In genomic region chr4:150889955-150890315, GRCm38 (mm10) we compare ENCODE assay signal across 9 mouse cellular contexts. TPM values are rescaled to one million over a fixed set of nuclear protein-coding genes. Genes with fewer than 3 reads are reported as not detected.
A peak's percentile ranks its signal among the peaks of the same experiment; 100 is the strongest.
DNase-seq lines count a peak whose midpoint lies in the region; ATAC-seq lines count a peak whose summit lies in the region.
"Had no signal": no experiment of that assay in that cellular context is flagged by ENCODE, and none has a peak within 500 bp of the region (broad histone marks: within the 10 kb centered on the region; RNA-seq: fewer than 3 reads in every experiment).

No protein-coding gene starts in this region.

- ATAC-seq in hindbrain, embryonic 15.5 days (ENCODE audit: low FRiP score, low read depth), result no peak
- ATAC-seq in kidney, embryonic 15.5 days (replicated peaks; ENCODE audit: low FRiP score), result 0 out of 2 replicates have a peak, but pooled peaks have one; percentile 41
- ATAC-seq in lung, embryonic 16.5 days (ENCODE audit: low read depth), result peak; percentile 37

- H3K27ac ChIP-seq in hindbrain, embryonic 15.5 days (replicated peaks), result no peak overlapping the region
- no peak overlapping the region for H3K27ac ChIP-seq in hindbrain, embryonic 10.5 days
- no peak overlapping the region for H3K27ac ChIP-seq in brown adipose tissue, adult 24 weeks (replicated peaks; ENCODE audit: low read depth, low read length)
- H3K27ac ChIP-seq in kidney, embryonic 15.5 days, result peak overlapping the region; percentile 82
- H3K27ac ChIP-seq in lung, embryonic 16.5 days (ENCODE audit: low read length), result no peak overlapping the region

- no peaks in the 10 kb centered on the region for H3K27me3 ChIP-seq in hindbrain, embryonic 15.5 days
- H3K27me3 ChIP-seq in hindbrain, embryonic 10.5 days (ENCODE audit: insufficient read depth, poor library complexity, severe bottlenecking), result no peaks in the 10 kb centered on the region
- H3K27me3 ChIP-seq in kidney, embryonic 15.5 days, result no peaks in the 10 kb centered on the region
- no peaks in the 10 kb centered on the region for H3K27me3 ChIP-seq in lung, embryonic 16.5 days (ENCODE audit: control insufficient read depth, insufficient read depth, low read depth, low read length)

- H3K9ac ChIP-seq in hindbrain, embryonic 15.5 days, result no peak overlapping the region
- H3K9ac ChIP-seq in kidney, embryonic 15.5 days, result no peak overlapping the region
- H3K9ac ChIP-seq in lung, embryonic 16.5 days (ENCODE audit: low read length), result no peak overlapping the region

- H3K36me3 ChIP-seq in hindbrain, embryonic 15.5 days, result no peaks in the 10 kb centered on the region
- H3K36me3 ChIP-seq in hindbrain, embryonic 10.5 days, result no peaks in the 10 kb centered on the region
- no peaks in the 10 kb centered on the region for H3K36me3 ChIP-seq in kidney, embryonic 15.5 days
- no peaks in the 10 kb centered on the region for H3K36me3 ChIP-seq in lung, embryonic 16.5 days (ENCODE audit: control insufficient read depth, insufficient read depth, low read length)

- no peaks in the 10 kb centered on the region for H3K9me3 ChIP-seq in hindbrain, embryonic 15.5 days
- H3K9me3 ChIP-seq in hindbrain, embryonic 10.5 days, result no peaks in the 10 kb centered on the region
- H3K9me3 ChIP-seq in kidney, embryonic 15.5 days (replicated peaks), result no peaks in the 10 kb centered on the region
- no peaks in the 10 kb centered on the region for H3K9me3 ChIP-seq in lung, embryonic 16.5 days (ENCODE audit: control insufficient read depth, low read length)

- no peak for DNase-seq in hindbrain, embryonic 10.5 days (ENCODE audit: low spot score)
- DNase-seq in spleen, adult 18-20 months, result no peak
- DNase-seq in thymus, postnatal 36 days, result no peak
- no peak for DNase-seq in ovary, adult 18-20 months (ENCODE audit: low spot score)

- H3K4me1 ChIP-seq in hindbrain, embryonic 15.5 days (replicated peaks), result no peaks in the 10 kb centered on the region
- peaks cover 21% of the 10 kb centered on the region for H3K4me1 ChIP-seq in hindbrain, embryonic 10.5 days (replicated peaks)
- no peaks in the 10 kb centered on the region for H3K4me1 ChIP-seq in brown adipose tissue, adult 24 weeks (ENCODE audit: control insufficient read depth, insufficient read depth, insufficient read length, low read length)
- H3K4me1 ChIP-seq in kidney, embryonic 15.5 days, result peaks cover 27% of the 10 kb centered on the region
- H3K4me1 ChIP-seq in lung, embryonic 16.5 days (replicated peaks; ENCODE audit: control insufficient read depth, insufficient read depth, low read length), result peaks cover 20% of the 10 kb centered on the region

- WGBS in hindbrain, embryonic 15.5 days, result 47% methylated on average over 13 of the region's 13 CpGs
- 69% methylated on average over 13 of the region's 13 CpGs for WGBS in hindbrain, embryonic 10.5 days
- 36% methylated on average over 13 of the region's 13 CpGs for WGBS in kidney, embryonic 15.5 days
- WGBS in lung, embryonic 16.5 days, result 14% methylated on average over 13 of the region's 13 CpGs

- H3K4me2 ChIP-seq in hindbrain, embryonic 15.5 days, result peak overlapping the region; percentile 29
- H3K4me2 ChIP-seq in kidney, embryonic 15.5 days, result peak overlapping the region; percentile 35
- H3K4me2 ChIP-seq in lung, embryonic 16.5 days (ENCODE audit: low read depth, low read length), result peak overlapping the region; percentile 47

- H3K4me3 ChIP-seq in hindbrain, embryonic 15.5 days, result no peak overlapping the region
- H3K4me3 ChIP-seq in hindbrain, embryonic 10.5 days, result no peak overlapping the region
- H3K4me3 ChIP-seq in brown adipose tissue, adult 24 weeks (ENCODE audit: insufficient read depth, low read depth, low read length), result peak overlapping the region; percentile 46
- no peak overlapping the region for H3K4me3 ChIP-seq in kidney, embryonic 15.5 days (replicated peaks)
- H3K4me3 ChIP-seq in lung, embryonic 16.5 days (ENCODE audit: low read length), result peak overlapping the region; percentile 20
- H3K4me3 ChIP-seq: myocyte had no signal

RNA-seq across cellular contexts. Expression of gene Park7, which starts 24.3 kb away (rescaled TPM):
- polyA plus RNA-seq in hindbrain, embryonic 15.5 days (2015; fragmentation: Nextera tagmentation; extraction: Ambion mirVana), result 372 and 389 TPM in 2 replicates
- 449 and 453 TPM in 2 replicates for polyA plus RNA-seq in hindbrain, embryonic 10.5 days (2016; fragmentation: Nextera tagmentation; extraction: Ambion mirVana)
- polyA plus RNA-seq in brown adipose tissue, adult 24 weeks (2012; ENCODE audit: insufficient read depth, insufficient read length, missing spikeins), result 176 and 208 TPM in 2 replicates
- 391 and 393 TPM in 2 replicates for polyA plus RNA-seq in kidney, embryonic 15.5 days (2015; fragmentation: Nextera tagmentation; extraction: Ambion mirVana)
- polyA plus RNA-seq in lung, embryonic 16.5 days (2015; fragmentation: Nextera tagmentation; extraction: Ambion mirVana), result 403 and 411 TPM in 2 replicates

RNA-seq across cellular contexts. Expression of gene Tnfrsf9, which starts 24.4 kb away (rescaled TPM):
- 0.34 and 0.41 TPM in 2 replicates for polyA plus RNA-seq in hindbrain, embryonic 15.5 days (2015; fragmentation: Nextera tagmentation; extraction: Ambion mirVana)
- 0.17 and 0.57 TPM in 2 replicates for polyA plus RNA-seq in hindbrain, embryonic 10.5 days (2016; fragmentation: Nextera tagmentation; extraction: Ambion mirVana)
- not detected in 2 replicates for polyA plus RNA-seq in brown adipose tissue, adult 24 weeks (2012; ENCODE audit: insufficient read depth, insufficient read length, missing spikeins)
- polyA plus RNA-seq in kidney, embryonic 15.5 days (2015; fragmentation: Nextera tagmentation; extraction: Ambion mirVana), result 0.32 and 0.40 TPM in 2 replicates
- polyA plus RNA-seq in lung, embryonic 16.5 days (2015; fragmentation: Nextera tagmentation; extraction: Ambion mirVana), result 0.45 and 0.49 TPM in 2 replicates

RNA-seq across cellular contexts. Expression of gene Errfi1, which starts 36.2 kb away (rescaled TPM):
- 29.0 and 31.7 TPM in 2 replicates for polyA plus RNA-seq in hindbrain, embryonic 15.5 days (2015; fragmentation: Nextera tagmentation; extraction: Ambion mirVana)
- 29.7 and 32.1 TPM in 2 replicates for polyA plus RNA-seq in hindbrain, embryonic 10.5 days (2016; fragmentation: Nextera tagmentation; extraction: Ambion mirVana)
- polyA plus RNA-seq in brown adipose tissue, adult 24 weeks (2012; ENCODE audit: insufficient read depth, insufficient read length, missing spikeins), result 14.8 and 32.1 TPM in 2 replicates
- polyA plus RNA-seq in kidney, embryonic 15.5 days (2015; fragmentation: Nextera tagmentation; extraction: Ambion mirVana), result 29.3 and 34.2 TPM in 2 replicates
- polyA plus RNA-seq in lung, embryonic 16.5 days (2015; fragmentation: Nextera tagmentation; extraction: Ambion mirVana), result 44.3 and 46.3 TPM in 2 replicates

Comparison
In these comparisons a context has a peak if more than half of its experiments do, and no peak if none do; other contexts are left out.
1. H3K4me3 ChIP-seq: peak in brown adipose tissue, adult 24 weeks (single experiment) and lung, embryonic 16.5 days (single experiment); none in hindbrain, embryonic 15.5 days (single experiment), hindbrain, embryonic 10.5 days (single experiment) and kidney, embryonic 15.5 days (single experiment).
2. Peak in every context shown above with its lines, with median percentiles within 50 percentile points of each other: H3K4me2 ChIP-seq.